Mouse (Mus musculus): Measurements from ENCODE around the gene Mybphl. TPM values are rescaled to one million over a fixed set of nuclear protein-coding genes. Genes with fewer than 3 reads are reported as not detected.
A peak's percentile ranks its signal among the peaks of the same experiment; 100 is the strongest.

Mybphl gene
- polyA plus RNA-seq, 1 experiment from 2014 or later = not detected

- Histone ChIP-seq H3K9me3 (ENCODE audit: control insufficient read depth, low read length) (no peaks in the 10 kb centered on the region), H3K27me3 (ENCODE audit: control insufficient read depth, insufficient read depth, low read length) (no peaks in the 10 kb centered on the region), H3K27ac (ENCODE audit: low read depth, low read length) (peak overlapping the region; percentile 42; the same call in 1 of the 2 replicates), H3K36me3 (ENCODE audit: control insufficient read depth, insufficient read depth, low read length) (peaks cover 19% of the 10 kb centered on the region; the same call in 1 of the 2 replicates), H3K4me3 (ENCODE audit: low read length) (no peak overlapping the region), H3K4me1 (ENCODE audit: control insufficient read depth, insufficient read depth, low read length) (no peaks in the 10 kb centered on the region), H3K4me2 (replicated peaks; ENCODE audit: low read depth, low read length) (no peak overlapping the region), H3K9ac (ENCODE audit: low read depth, low read length) (no peak overlapping the region)
- WGBS = 52% methylated on average over 9 of the region's 9 CpGs
- ATAC-seq (ENCODE audit: low FRiP score, low TSS enrichment) = peak; percentile 57; the same call in 1 of the 2 replicates
Observed at GRCm38 (mm10) chr3:108328441-108328841, 36.3 kb upstream of the Mybphl start.

GRCm38 (mm10) chr3:108330812-108331211 is 33.9 kb upstream of the Mybphl start:
- H3K9ac ChIP-seq (ENCODE audit: low read depth, low read length) = no peak overlapping the region
- ATAC-seq (ENCODE audit: low FRiP score, low TSS enrichment) = no peak
- WGBS = 82% methylated on average over 6 of the region's 6 CpGs
- H3K4me2 ChIP-seq (replicated peaks; ENCODE audit: low read depth, low read length) = no peak overlapping the region
- H3K36me3 ChIP-seq (ENCODE audit: control insufficient read depth, insufficient read depth, low read length) = peaks cover 19% of the 10 kb centered on the region; the same call in 1 of the 2 replicates
- H3K4me3 ChIP-seq (ENCODE audit: low read length) = no peak overlapping the region
- no peak overlapping the region for H3K27ac ChIP-seq (ENCODE audit: low read depth, low read length)
- no peaks in the 10 kb centered on the region for H3K27me3 ChIP-seq (ENCODE audit: control insufficient read depth, insufficient read depth, low read length)
- no peaks in the 10 kb centered on the region for H3K4me1 ChIP-seq (ENCODE audit: control insufficient read depth, insufficient read depth, low read length)
- no peaks in the 10 kb centered on the region for H3K9me3 ChIP-seq (ENCODE audit: control insufficient read depth, low read length)

- Histone ChIP-seq H3K4me3 (ENCODE audit: low read length) (no peak overlapping the region), H3K9ac (ENCODE audit: low read depth, low read length) (no peak overlapping the region), H3K36me3 (ENCODE audit: control insufficient read depth, insufficient read depth, low read length) (peaks cover 36% of the 10 kb centered on the region), H3K27me3 (ENCODE audit: control insufficient read depth, insufficient read depth, low read length) (no peaks in the 10 kb centered on the region), H3K4me1 (ENCODE audit: control insufficient read depth, insufficient read depth, low read length) (no peaks in the 10 kb centered on the region), H3K9me3 (ENCODE audit: control insufficient read depth, low read length) (no peaks in the 10 kb centered on the region), H3K27ac (ENCODE audit: low read depth, low read length) (no peak overlapping the region), H3K4me2 (replicated peaks; ENCODE audit: low read depth, low read length) (no peak overlapping the region)
- WGBS = 93% methylated on average over 5 of the region's 5 CpGs
- ATAC-seq (ENCODE audit: low FRiP score, low TSS enrichment) = no peak
Observed at GRCm38 (mm10) chr3:108336878-108337277, 27.8 kb upstream of the Mybphl start.

- Histone ChIP-seq H3K9ac (ENCODE audit: low read depth, low read length) (no peak overlapping the region), H3K9me3 (ENCODE audit: control insufficient read depth, low read length) (no peaks in the 10 kb centered on the region), H3K4me1 (ENCODE audit: control insufficient read depth, insufficient read depth, low read length) (no peaks in the 10 kb centered on the region), H3K36me3 (ENCODE audit: control insufficient read depth, insufficient read depth, low read length) (peaks cover 43% of the 10 kb centered on the region), H3K4me3 (ENCODE audit: low read length) (no peak overlapping the region), H3K4me2 (replicated peaks; ENCODE audit: low read depth, low read length) (no peak overlapping the region), H3K27me3 (ENCODE audit: control insufficient read depth, insufficient read depth, low read length) (no peaks in the 10 kb centered on the region), H3K27ac (ENCODE audit: low read depth, low read length) (no peak overlapping the region)
- no peak for ATAC-seq (ENCODE audit: low FRiP score, low TSS enrichment)
- 83% methylated on average over 2 of the region's 2 CpGs for WGBS
Observed at GRCm38 (mm10) chr3:108341040-108341439, 23.7 kb upstream of the Mybphl start.

GRCm38 (mm10) chr3:108342185-108342584 is 22.5 kb upstream of the Mybphl start:
- 83% methylated on average over 7 of the region's 7 CpGs for WGBS
- no peak overlapping the region for H3K4me3 ChIP-seq (ENCODE audit: low read length)
- no peaks in the 10 kb centered on the region for H3K27me3 ChIP-seq (ENCODE audit: control insufficient read depth, insufficient read depth, low read length)
- H3K9me3 ChIP-seq (ENCODE audit: control insufficient read depth, low read length) = no peaks in the 10 kb centered on the region
- no peak for ATAC-seq (ENCODE audit: low FRiP score, low TSS enrichment)
- no peaks in the 10 kb centered on the region for H3K4me1 ChIP-seq (ENCODE audit: control insufficient read depth, insufficient read depth, low read length)
- H3K27ac ChIP-seq (ENCODE audit: low read depth, low read length) = no peak overlapping the region
- peaks cover 47% of the 10 kb centered on the region for H3K36me3 ChIP-seq (ENCODE audit: control insufficient read depth, insufficient read depth, low read length)
- H3K9ac ChIP-seq (ENCODE audit: low read depth, low read length) = no peak overlapping the region
- no peak overlapping the region for H3K4me2 ChIP-seq (replicated peaks; ENCODE audit: low read depth, low read length)

- Histone ChIP-seq H3K36me3 (ENCODE audit: control insufficient read depth, insufficient read depth, low read length) (peaks cover 47% of the 10 kb centered on the region), H3K4me2 (replicated peaks; ENCODE audit: low read depth, low read length) (no peak overlapping the region)
- WGBS = 93% methylated on average over 7 of the region's 7 CpGs
Observed at GRCm38 (mm10) chr3:108345855-108346254, 18.9 kb upstream of the Mybphl start.

GRCm38 (mm10) chr3:108348376-108348775 is 16.3 kb upstream of the Mybphl start:
- 82% methylated on average over 9 of the region's 9 CpGs for WGBS
- Histone ChIP-seq H3K36me3 (ENCODE audit: control insufficient read depth, insufficient read depth, low read length) (peaks cover 50% of the 10 kb centered on the region), H3K4me2 (replicated peaks; ENCODE audit: low read depth, low read length) (no peak overlapping the region)

More at GRCm38 (mm10) chr3:108345855-108346254, 18.9 kb upstream of the Mybphl start:
- Histone ChIP-seq H3K4me3 (ENCODE audit: low read length) (no peak overlapping the region), H3K9me3 (ENCODE audit: control insufficient read depth, low read length) (no peaks in the 10 kb centered on the region), H3K4me1 (ENCODE audit: control insufficient read depth, insufficient read depth, low read length) (no peaks in the 10 kb centered on the region), H3K27ac (ENCODE audit: low read depth, low read length) (no peak overlapping the region), H3K27me3 (ENCODE audit: control insufficient read depth, insufficient read depth, low read length) (no peaks in the 10 kb centered on the region), H3K9ac (ENCODE audit: low read depth, low read length) (no peak overlapping the region)
- no peak for ATAC-seq (ENCODE audit: low FRiP score, low TSS enrichment)

GRCm38 (mm10) chr3:108355245-108355644 is 9.5 kb upstream of the Mybphl start:
- 76% methylated on average over 3 of the region's 3 CpGs for WGBS
- ATAC-seq (ENCODE audit: low FRiP score, low TSS enrichment) = no peak
- Histone ChIP-seq H3K36me3 (ENCODE audit: control insufficient read depth, insufficient read depth, low read length) (peaks cover 40% of the 10 kb centered on the region; the same call in 1 of the 2 replicates), H3K9me3 (ENCODE audit: control insufficient read depth, low read length) (no peaks in the 10 kb centered on the region), H3K9ac (ENCODE audit: low read depth, low read length) (no peak overlapping the region), H3K27me3 (ENCODE audit: control insufficient read depth, insufficient read depth, low read length) (no peaks in the 10 kb centered on the region), H3K27ac (ENCODE audit: low read depth, low read length) (no peak overlapping the region), H3K4me3 (ENCODE audit: low read length) (no peak overlapping the region), H3K4me2 (replicated peaks; ENCODE audit: low read depth, low read length) (no peak overlapping the region), H3K4me1 (ENCODE audit: control insufficient read depth, insufficient read depth, low read length) (no peaks in the 10 kb centered on the region)

More at GRCm38 (mm10) chr3:108348376-108348775, 16.3 kb upstream of the Mybphl start:
- Histone ChIP-seq H3K4me1 (ENCODE audit: control insufficient read depth, insufficient read depth, low read length) (no peaks in the 10 kb centered on the region), H3K4me3 (ENCODE audit: low read length) (no peak overlapping the region), H3K27me3 (ENCODE audit: control insufficient read depth, insufficient read depth, low read length) (no peaks in the 10 kb centered on the region), H3K27ac (ENCODE audit: low read depth, low read length) (no peak overlapping the region), H3K9ac (ENCODE audit: low read depth, low read length) (no peak overlapping the region), H3K9me3 (ENCODE audit: control insufficient read depth, low read length) (no peaks in the 10 kb centered on the region)
- ATAC-seq (ENCODE audit: low FRiP score, low TSS enrichment) = no peak

GRCm38 (mm10) chr3:108357051-108357450 is 7.7 kb upstream of the Mybphl start:
- H3K36me3 ChIP-seq (ENCODE audit: control insufficient read depth, insufficient read depth, low read length) = peaks cover 29% of the 10 kb centered on the region; the same call in 1 of the 2 replicates
- H3K4me1 ChIP-seq (ENCODE audit: control insufficient read depth, insufficient read depth, low read length) = peaks cover 9% of the 10 kb centered on the region; the same call in 1 of the 2 replicates
- ATAC-seq (ENCODE audit: low FRiP score, low TSS enrichment) = no peak
- WGBS = 69% methylated on average over 10 of the region's 10 CpGs
- H3K9me3 ChIP-seq (ENCODE audit: control insufficient read depth, low read length) = no peaks in the 10 kb centered on the region
- no peak overlapping the region for H3K4me2 ChIP-seq (replicated peaks; ENCODE audit: low read depth, low read length)
- no peak overlapping the region for H3K27ac ChIP-seq (ENCODE audit: low read depth, low read length)
- no peak overlapping the region for H3K9ac ChIP-seq (ENCODE audit: low read depth, low read length)
- H3K27me3 ChIP-seq (ENCODE audit: control insufficient read depth, insufficient read depth, low read length) = no peaks in the 10 kb centered on the region
- H3K4me3 ChIP-seq (ENCODE audit: low read length) = no peak overlapping the region
